Mouse (Mus musculus) liver, adult 2 months (tissue): ENCODE results near the gene Vcan. TPM values are rescaled to one million over a fixed set of nuclear protein-coding genes. Genes with fewer than 3 reads are reported as not detected.
"Not testable (repeated sequence)": the region's sequence is repeated elsewhere in the genome, so short reads cannot be mapped to it uniquely, and the experiment has no call there.

ENCODE experiments used
- DNase-seq: peaks from one replicate; pipeline ENCODE4 v3.0.0-alpha.2; 2011; ENCODE audit warnings: low read depth, low spot score; ENCODE audit errors: extremely low read depth
- H3K27ac ChIP-seq: fragments of 200-500 bp; replicated peaks from 2 replicates; pipeline ENCODE4 v1.5.1; 2012; ENCODE audit warnings: low read depth, mild to moderate bottlenecking, control low read depth, inconsistent platforms, low read length; ENCODE audit not compliant: insufficient read depth
- H3K27me3 ChIP-seq: fragments of 200-500 bp; 2 replicates; pipeline ENCODE4 v1.6.1; 2012; ENCODE audit warnings: mild to moderate bottlenecking, moderate library complexity, low read length, inconsistent platforms; ENCODE audit not compliant: control insufficient read depth, insufficient read depth
- H3K36me3 ChIP-seq: fragments of 200-500 bp; 2 replicates; pipeline ENCODE4 v1.6.1; 2012; ENCODE audit warnings: low read length, inconsistent platforms; ENCODE audit not compliant: control insufficient read depth, insufficient read depth
- H3K4me1 ChIP-seq: fragments of 200-500 bp; 2 replicates; pipeline ENCODE4 v1.6.1; 2011; ENCODE audit warnings: low read length; ENCODE audit not compliant: control insufficient read depth, insufficient read depth
- H3K4me3 ChIP-seq: fragments of 200-500 bp; 2 replicates; pipeline ENCODE4 v1.5.1; 2011; ENCODE audit warnings: low read depth, mild to moderate bottlenecking, control low read depth, low read length, moderate library complexity; ENCODE audit not compliant: insufficient read depth
- H3K79me2 ChIP-seq: fragments of 200-500 bp; 2 replicates; pipeline ENCODE4 v1.6.1; 2012; ENCODE audit warnings: inconsistent platforms, mild to moderate bottlenecking, low read length, moderate library complexity; ENCODE audit not compliant: control insufficient read depth, insufficient read depth
- H3K9ac ChIP-seq: fragments of 200-500 bp; 2 replicates; pipeline ENCODE4 v1.6.1; 2012; ENCODE audit warnings: low read depth, mild to moderate bottlenecking, control low read depth, inconsistent platforms, low read length
- CTCF ChIP-seq: fragments of 200-500 bp; IDR thresholded peaks from 2 replicates; pipeline ENCODE4 v1.5.1; 2011; ENCODE audit warnings: low read depth, low read length, control low read depth
- POLR2A ChIP-seq: fragments of 200-500 bp; IDR thresholded peaks from 2 replicates; pipeline ENCODE4 v1.6.1; 2011; ENCODE audit warnings: low read length, control low read depth; ENCODE audit not compliant: insufficient read depth; ENCODE audit errors: extremely low read depth
- WGBS: fragments of 180-500 bp; shearing (Covaris S2); methylation state at CpG from one replicate; pipeline ENCODE4 v1.1.7; 2018; 5-methylcytosine and 5-hydroxymethylcytosine counted together
- polyA plus RNA-seq: library from polyadenylated mRNA; depleted of rRNA; stranded (reverse); fragments of >200 nt; gene quantifications from 2 replicates; pipeline ENCODE4 v1.2.3, GENCODE M21; 2012
- total RNA-seq: library from RNA; depleted of rRNA; stranded (reverse); fragments of >200 nt; gene quantifications from 2 replicates; pipeline ENCODE4 v1.2.3, GENCODE M21; 2014

Gene Vcan
- total and polyA plus RNA-seq, 2 experiments: 0.02 to 0.09 TPM

GRCm38 (mm10) chr13:89777764-89778163 lies 35.5 kb upstream of the Vcan start:
- Histone ChIP-seq H3K79me2 (no peaks in the 10 kb centered on the region), H3K27me3 (no peaks in the 10 kb centered on the region), H3K9ac (no peak overlapping the region), H3K27ac (no peak overlapping the region), H3K4me3 (no peak overlapping the region), H3K4me1 (no peaks in the 10 kb centered on the region), H3K36me3 (no peaks in the 10 kb centered on the region)
- no peak for TF ChIP-seq CTCF
- 59% methylated on average over 1 of the region's 1 CpGs for WGBS
- no peak for DNase-seq

GRCm38 (mm10) chr13:89777146-89777545 lies 34.8 kb upstream of the Vcan start:
- H3K9ac ChIP-seq: no peak overlapping the region
- H3K4me3 ChIP-seq: no peak overlapping the region
- no peaks in the 10 kb centered on the region for H3K4me1 ChIP-seq
- TF ChIP-seq CTCF (no peak), POLR2A (no peak)
- no peaks in the 10 kb centered on the region for H3K27me3 ChIP-seq
- no peak for DNase-seq
- H3K27ac ChIP-seq: no peak overlapping the region
- H3K79me2 ChIP-seq: no peaks in the 10 kb centered on the region
- H3K36me3 ChIP-seq: no peaks in the 10 kb centered on the region
- 83% methylated on average over 1 of the region's 1 CpGs for WGBS

- Histone ChIP-seq H3K27ac (no peak overlapping the region), H3K4me3 (no peak overlapping the region), H3K36me3 (no peaks in the 10 kb centered on the region), H3K9ac (no peak overlapping the region), H3K27me3 (no peaks in the 10 kb centered on the region), H3K79me2 (no peaks in the 10 kb centered on the region), H3K4me1 (no peaks in the 10 kb centered on the region)
- TF ChIP-seq CTCF (no peak), POLR2A (no peak)
- DNase-seq: no peak
- 82% methylated on average over 1 of the region's 1 CpGs for WGBS
Measured at GRCm38 (mm10) chr13:89766551-89766950, 24.2 kb upstream of the Vcan start.

GRCm38 (mm10) chr13:89765966-89766365 lies 23.7 kb upstream of the Vcan start:
- Histone ChIP-seq H3K27ac (no peak overlapping the region), H3K4me3 (no peak overlapping the region), H3K79me2 (no peaks in the 10 kb centered on the region), H3K4me1 (no peaks in the 10 kb centered on the region), H3K36me3 (no peaks in the 10 kb centered on the region), H3K9ac (no peak overlapping the region), H3K27me3 (no peaks in the 10 kb centered on the region)
- WGBS: 72% methylated on average over 3 of the region's 3 CpGs
- no peak for DNase-seq
- TF ChIP-seq CTCF: no peak
- no peak for TF ChIP-seq POLR2A

DNA sequence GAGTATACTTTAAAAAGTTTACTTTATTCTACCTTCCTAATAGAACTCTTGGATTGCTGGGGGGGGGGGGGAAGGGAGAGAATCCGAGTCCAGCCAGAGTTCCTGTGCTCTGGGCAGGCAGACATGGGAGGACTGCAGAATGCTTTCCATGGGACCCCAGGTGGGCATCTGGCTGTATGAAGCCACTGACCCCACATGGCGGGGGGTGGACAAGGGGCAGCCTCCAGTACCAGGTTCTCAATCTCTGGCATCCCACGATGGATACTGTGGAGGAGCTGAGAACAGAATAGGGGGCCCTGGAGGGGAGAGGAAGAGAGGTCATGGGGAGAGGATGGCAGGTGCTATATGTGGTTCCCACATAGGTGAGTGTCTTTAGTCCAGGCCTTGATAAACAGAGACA lies 20.0 kb upstream of the Vcan start:
- H3K4me1 ChIP-seq: no peaks in the 10 kb centered on the region
- no peaks in the 10 kb centered on the region for H3K79me2 ChIP-seq
- no peak overlapping the region for H3K27ac ChIP-seq
- no peak overlapping the region for H3K9ac ChIP-seq
- 85% methylated on average over 3 of the region's 3 CpGs for WGBS
- no peak for DNase-seq
- no peaks in the 10 kb centered on the region for H3K27me3 ChIP-seq
- H3K36me3 ChIP-seq: no peaks in the 10 kb centered on the region
- TF ChIP-seq POLR2A (no peak), CTCF (no peak)
- no peak overlapping the region for H3K4me3 ChIP-seq

DNA sequence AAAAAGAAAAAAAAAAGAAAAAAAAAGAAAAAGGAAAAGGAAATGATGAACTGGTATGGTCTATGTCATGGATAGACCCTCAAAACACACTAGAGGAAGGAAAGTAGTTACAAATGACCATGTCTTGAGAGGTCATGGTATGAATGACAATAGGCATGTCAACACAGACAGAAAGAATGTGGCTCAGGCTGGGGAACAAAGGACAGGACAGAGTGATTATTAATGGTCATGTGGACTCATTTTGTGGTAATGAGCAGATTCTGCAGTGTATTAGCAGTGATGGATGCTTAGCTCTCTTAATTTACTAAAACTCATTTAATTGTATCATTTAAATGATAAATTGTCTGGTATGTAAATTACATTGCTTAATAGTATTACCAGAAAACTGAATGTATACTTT lies 14.0 kb upstream of the Vcan start:
- TF ChIP-seq CTCF (no peak), POLR2A (no peak)
- DNase-seq: no peak

GRCm38 (mm10) chr13:89750562-89750961 lies 8.3 kb upstream of the Vcan start:
- H3K27ac ChIP-seq, H3K9ac ChIP-seq, H3K36me3 ChIP-seq, H3K27me3 ChIP-seq, H3K4me1 ChIP-seq, H3K79me2 ChIP-seq, H3K4me3 ChIP-seq, DNase-seq: not testable (repeated sequence)
- 22% methylated on average over 3 of the region's 3 CpGs for WGBS

More for the DNA sequence above, 14.0 kb upstream of the Vcan start:
- Histone ChIP-seq H3K27ac (no peak overlapping the region), H3K9ac (no peak overlapping the region), H3K4me3 (no peak overlapping the region), H3K36me3 (no peaks in the 10 kb centered on the region), H3K27me3 (no peaks in the 10 kb centered on the region), H3K79me2 (no peaks in the 10 kb centered on the region), H3K4me1 (no peaks in the 10 kb centered on the region)
